Mouse (Mus musculus): Measurements from ENCODE around the gene Rbm34.
"Not testable (repeated sequence)": the region's sequence is repeated elsewhere in the genome, so short reads cannot be mapped to it uniquely, and the experiment has no call there.

The Rbm34 gene

GRCm38 (mm10) chr8:126919255-126919654, 51.6 kb downstream of the Rbm34 start:
- no peak for DNase-seq (ENCODE audit: low spot score)

- DNase-seq (ENCODE audit: low spot score), result no peak
These were observed 52.5 kb downstream of the Rbm34 start for GRCm38 (mm10) chr8:126918356-126918755.

- peak; percentile 85 for DNase-seq (ENCODE audit: low spot score)
These were observed 53.5 kb downstream of the Rbm34 start for GRCm38 (mm10) chr8:126917179-126917905.

GRCm38 (mm10) chr8:126916611-126917010, 54.3 kb downstream of the Rbm34 start:
- DNase-seq (ENCODE audit: low spot score), result no peak

- DNase-seq (ENCODE audit: low spot score), result no peak
These were observed 56.1 kb downstream of the Rbm34 start for GRCm38 (mm10) chr8:126914609-126915375.

GRCm38 (mm10) chr8:126914107-126914490, 56.8 kb downstream of the Rbm34 start:
- DNase-seq (ENCODE audit: low spot score), result not testable (repeated sequence)

GRCm38 (mm10) chr8:126913241-126914106, 57.4 kb downstream of the Rbm34 start:
- peak; percentile 97 for DNase-seq (ENCODE audit: low spot score)

GRCm38 (mm10) chr8:126909371-126909802, 61.5 kb downstream of the Rbm34 start:
- peak; percentile 85 for DNase-seq (ENCODE audit: low spot score)

- peak; percentile 68 for DNase-seq (ENCODE audit: low spot score)
These were observed 62.1 kb downstream of the Rbm34 start for GRCm38 (mm10) chr8:126908805-126909204.

GRCm38 (mm10) chr8:126907968-126908367, 62.9 kb downstream of the Rbm34 start:
- no peak for DNase-seq (ENCODE audit: low spot score)

- peak; percentile 94 for DNase-seq (ENCODE audit: low spot score)
These were observed 63.5 kb downstream of the Rbm34 start for GRCm38 (mm10) chr8:126907374-126907773.

- DNase-seq (ENCODE audit: low spot score), result no peak
These were observed 65.5 kb downstream of the Rbm34 start for GRCm38 (mm10) chr8:126905387-126905786.

- no peak for DNase-seq (ENCODE audit: low spot score)
These were observed 66.9 kb downstream of the Rbm34 start for GRCm38 (mm10) chr8:126903927-126904326.

- DNase-seq (ENCODE audit: low spot score), result no peak
These were observed 67.5 kb downstream of the Rbm34 start for GRCm38 (mm10) chr8:126903224-126903895.

GRCm38 (mm10) chr8:126901612-126902011, 69.3 kb downstream of the Rbm34 start:
- DNase-seq (ENCODE audit: low spot score), result no peak

GRCm38 (mm10) chr8:126901049-126901448, 69.8 kb downstream of the Rbm34 start:
- DNase-seq (ENCODE audit: low spot score), result no peak

Measured in adipocyte (in vitro differentiated cells).